Mouse (Mus musculus) testis, adult 2 months (tissue): Measurements from ENCODE around the gene Commd1.

Experiments
- CTCF ChIP-seq: fragments of 200-500 bp; IDR thresholded peaks from 2 replicates; pipeline ENCODE4 v1.5.1; 2012; ENCODE audit warnings: low read depth, mild to moderate bottlenecking, inconsistent platforms, low read length, moderate library complexity; ENCODE audit not compliant: control insufficient read depth, insufficient read depth, insufficient replicate concordance
- POLR2A ChIP-seq: fragments of 200-500 bp; IDR thresholded peaks from 2 replicates; pipeline ENCODE4 v1.6.1; 2012; ENCODE audit warnings: low read depth, mild to moderate bottlenecking, inconsistent platforms, low read length, moderate library complexity; ENCODE audit not compliant: control insufficient read depth

GRCm38 (mm10) chr11:22897127-22897526 lies 85.1 kb downstream of the Commd1 start:
- no peak for TF ChIP-seq POLR2A
- TF ChIP-seq CTCF: no peak
